ENCODE assay signal across 8 mouse cellular contexts in genomic region chr1:52816232-52816891, GRCm38 (mm10). TPM values are rescaled to one million over a fixed set of nuclear protein-coding genes. Genes with fewer than 3 reads are reported as not detected.
DNase-seq lines count a peak whose midpoint lies in the region; ATAC-seq and TF ChIP-seq lines count a peak whose summit lies in the region.

No protein-coding gene starts in this region.

- WGBS in lung, adult 2 months, result 15% methylated on average over 13 of the region's 13 CpGs
- WGBS in embryonic facial prominence, embryonic 15.5 days, result 35% methylated on average over 13 of the region's 13 CpGs
- 68% methylated on average over 13 of the region's 13 CpGs for WGBS in hindbrain, embryonic 13.5 days
- 42% methylated on average over 13 of the region's 13 CpGs for WGBS in lung, embryonic 15.5 days
- 44% methylated on average over 13 of the region's 13 CpGs for WGBS in stomach, postnatal 0 days

- H3K36me3 ChIP-seq in embryonic facial prominence, embryonic 15.5 days, result no peaks in the 10 kb centered on the region
- H3K36me3 ChIP-seq in hindbrain, embryonic 13.5 days, result no peaks in the 10 kb centered on the region
- H3K36me3 ChIP-seq in lung, embryonic 15.5 days, result no peaks in the 10 kb centered on the region
- no peaks in the 10 kb centered on the region for H3K36me3 ChIP-seq in stomach, postnatal 0 days (ENCODE audit: control insufficient read depth, insufficient read depth, low read length)

- ATAC-seq in embryonic facial prominence, embryonic 15.5 days (ENCODE audit: insufficient number of reproducible peaks, low FRiP score, low TSS enrichment, low read depth), result 0 out of 2 replicates have a peak, but pooled peaks have one; percentile 31
- ATAC-seq in hindbrain, embryonic 13.5 days (ENCODE audit: low FRiP score), result peak; percentile 16; the same call in 1 of the 2 replicates
- 0 out of 2 replicates have a peak, but pooled peaks have one; percentile 9 for ATAC-seq in lung, embryonic 15.5 days (ENCODE audit: borderline replicate concordance, extremely low read depth, low FRiP score, low TSS enrichment)
- peak; percentile 41; the same call in 1 of the 2 replicates for ATAC-seq in stomach, postnatal 0 days (ENCODE audit: low FRiP score, low TSS enrichment)

- H3K27ac ChIP-seq in embryonic facial prominence, embryonic 15.5 days (replicated peaks), result peak overlapping the region; percentile 83; the same call in 1 of the 2 replicates
- H3K27ac ChIP-seq in hindbrain, embryonic 13.5 days, result peak overlapping the region; percentile 90
- 0 out of 2 replicates have a peak overlapping the region, but pooled peaks have one; percentile 75 for H3K27ac ChIP-seq in lung, embryonic 15.5 days
- H3K27ac ChIP-seq in stomach, postnatal 0 days (replicated peaks), result no peak overlapping the region

- no peak for TF ChIP-seq CTCF in lung, adult 2 months (IDR thresholded peaks at IDR 0.05; ENCODE audit: insufficient read depth, low read length)
- no peak for TF ChIP-seq CTCF in stomach, postnatal 0 days (IDR thresholded peaks at IDR 0.05; ENCODE audit: low read depth)

- peaks cover 7% of the 10 kb centered on the region for H3K4me1 ChIP-seq in lung, adult 2 months (ENCODE audit: control insufficient read depth, insufficient read depth, low read length)
- H3K4me1 ChIP-seq in embryonic facial prominence, embryonic 15.5 days, result peaks cover 15% of the 10 kb centered on the region
- H3K4me1 ChIP-seq in hindbrain, embryonic 13.5 days (replicated peaks), result peaks cover 26% of the 10 kb centered on the region
- H3K4me1 ChIP-seq in lung, embryonic 15.5 days, result peaks cover 9% of the 10 kb centered on the region; the same call in 1 of the 2 replicates
- H3K4me1 ChIP-seq in stomach, postnatal 0 days (replicated peaks; ENCODE audit: control insufficient read depth, insufficient read depth), result peaks cover 3% of the 10 kb centered on the region; the same call in 1 of the 2 replicates

- no peaks in the 10 kb centered on the region for H3K27me3 ChIP-seq in embryonic facial prominence, embryonic 15.5 days
- H3K27me3 ChIP-seq in hindbrain, embryonic 13.5 days, result no peaks in the 10 kb centered on the region
- H3K27me3 ChIP-seq in lung, embryonic 15.5 days, result no peaks in the 10 kb centered on the region
- no peaks in the 10 kb centered on the region for H3K27me3 ChIP-seq in stomach, postnatal 0 days (ENCODE audit: control insufficient read depth, insufficient read depth, low read length)

- peak overlapping the region; percentile 76 for H3K4me3 ChIP-seq in lung, adult 2 months (replicated peaks; ENCODE audit: extremely low read depth, low read depth, low read length)
- peak overlapping the region; percentile 70 for H3K4me3 ChIP-seq in embryonic facial prominence, embryonic 15.5 days (replicated peaks)
- H3K4me3 ChIP-seq in hindbrain, embryonic 13.5 days, result peak overlapping the region; percentile 73
- H3K4me3 ChIP-seq in lung, embryonic 15.5 days, result peak overlapping the region; percentile 73
- peak overlapping the region; percentile 74 for H3K4me3 ChIP-seq in stomach, postnatal 0 days (ENCODE audit: low read depth, low read length)

- TF ChIP-seq POLR2A in lung, adult 2 months (IDR thresholded peaks at IDR 0.05; ENCODE audit: borderline replicate concordance, extremely low read depth, low read depth, low read length), result no peak

- H3K4me2 ChIP-seq in embryonic facial prominence, embryonic 15.5 days (replicated peaks), result peak overlapping the region; percentile 79
- H3K4me2 ChIP-seq in hindbrain, embryonic 13.5 days, result peak overlapping the region; percentile 76
- peak overlapping the region; percentile 96 for H3K4me2 ChIP-seq in lung, embryonic 15.5 days
- H3K4me2 ChIP-seq in stomach, postnatal 0 days (replicated peaks; ENCODE audit: low read depth), result peak overlapping the region; percentile 93

- H3K9ac ChIP-seq in embryonic facial prominence, embryonic 15.5 days, result no peak overlapping the region
- H3K9ac ChIP-seq in hindbrain, embryonic 13.5 days, result peak overlapping the region; percentile 94
- no peak overlapping the region for H3K9ac ChIP-seq in lung, embryonic 15.5 days
- no peak overlapping the region for H3K9ac ChIP-seq in stomach, postnatal 0 days (ENCODE audit: low read length)

- peak; percentile 10 for DNase-seq in lung, adult 2 months
- no peak for DNase-seq in lung, adult 18-20 months
- DNase-seq in stomach, postnatal 0 days (ENCODE audit: low spot score), result no peak
- DNase-seq in frontal cortex, postnatal 14 days (ENCODE audit: low spot score in 2 of 2), result no peak
- DNase-seq in ovary, postnatal 10 days (ENCODE audit: low spot score), result no peak

- no peak for TF ChIP-seq EP300 in stomach, postnatal 0 days (optimal IDR thresholded peaks at IDR 0.05)

- no peaks in the 10 kb centered on the region for H3K9me3 ChIP-seq in embryonic facial prominence, embryonic 15.5 days (replicated peaks)
- H3K9me3 ChIP-seq in hindbrain, embryonic 13.5 days, result no peaks in the 10 kb centered on the region
- H3K9me3 ChIP-seq in lung, embryonic 15.5 days, result no peaks in the 10 kb centered on the region
- no peaks in the 10 kb centered on the region for H3K9me3 ChIP-seq in stomach, postnatal 0 days (ENCODE audit: control insufficient read depth, low read length)

RNA-seq across cellular contexts. Expression of gene Inpp1, which starts 1.1 kb away (rescaled TPM):
- 7.0 and 9.3 TPM in 2 replicates for polyA plus RNA-seq in lung, adult 2 months (2012; rRNA removed)
- 15.7 and 20.0 TPM in 2 replicates for polyA plus RNA-seq in embryonic facial prominence, embryonic 15.5 days (2015; fragmentation: Nextera tagmentation; extraction: Ambion mirVana)
- 23.9 and 30.7 TPM in 2 replicates for polyA plus RNA-seq in hindbrain, embryonic 13.5 days (2015; fragmentation: Nextera tagmentation; extraction: Ambion mirVana)
- polyA plus RNA-seq in lung, embryonic 15.5 days (2015; fragmentation: Nextera tagmentation; extraction: Ambion mirVana), result 15.6 and 16.1 TPM in 2 replicates
- polyA plus RNA-seq in stomach, postnatal 0 days (2015; fragmentation: Nextera tagmentation; extraction: Ambion mirVana), result 6.1 and 8.1 TPM in 2 replicates

RNA-seq across cellular contexts. Expression of gene Hibch, which starts 28.4 kb away (rescaled TPM):
- polyA plus RNA-seq in lung, adult 2 months (2012; rRNA removed), result 11.5 and 18.3 TPM in 2 replicates
- polyA plus RNA-seq in embryonic facial prominence, embryonic 15.5 days (2015; fragmentation: Nextera tagmentation; extraction: Ambion mirVana), result 21.9 and 22.4 TPM in 2 replicates
- polyA plus RNA-seq in hindbrain, embryonic 13.5 days (2015; fragmentation: Nextera tagmentation; extraction: Ambion mirVana), result 34.1 and 35.9 TPM in 2 replicates
- 18.1 and 19.5 TPM in 2 replicates for polyA plus RNA-seq in lung, embryonic 15.5 days (2015; fragmentation: Nextera tagmentation; extraction: Ambion mirVana)
- polyA plus RNA-seq in stomach, postnatal 0 days (2015; fragmentation: Nextera tagmentation; extraction: Ambion mirVana), result 21.3 and 22.9 TPM in 2 replicates
